Mouse (Mus musculus) cerebral cortex, adult 2 months (tissue): ENCODE measurements around the gene Ucp1.

Experiments
- WGBS: fragments of 180-500 bp; shearing (Covaris S2); methylation state at CpG from one replicate; pipeline ENCODE4 v1.1.7; 2018; 5-methylcytosine and 5-hydroxymethylcytosine counted together

The Ucp1 gene

GRCm38 (mm10) chr8:83290176-83290575, at the start of gene Ucp1:
Gene Ucp1 (plus strand): TSS chr8:83290352.
- WGBS = 10% methylated on average over 20 of the region's 20 CpGs

GRCm38 (mm10) chr8:83244151-83244550, 46.0 kb upstream of the Ucp1 start:
- WGBS = 55% methylated on average over 7 of the region's 7 CpGs

- WGBS = 95% methylated on average over 6 of the region's 6 CpGs
Observed at GRCm38 (mm10) chr8:83250858-83251257, 39.3 kb upstream of the Ucp1 start.

GRCm38 (mm10) chr8:83251362-83252246, 38.5 kb upstream of the Ucp1 start:
- WGBS = 66% methylated on average over 14 of the region's 14 CpGs

GRCm38 (mm10) chr8:83252791-83253190, 37.4 kb upstream of the Ucp1 start:
- 95% methylated on average over 5 of the region's 5 CpGs for WGBS

- WGBS = 96% methylated on average over 5 of the region's 5 CpGs
Observed at GRCm38 (mm10) chr8:83257631-83258030, 32.5 kb upstream of the Ucp1 start.

- WGBS = 74% methylated on average over 16 of the region's 16 CpGs
Observed at GRCm38 (mm10) chr8:83260418-83261215, 29.5 kb upstream of the Ucp1 start.

- WGBS = 96% methylated on average over 14 of the region's 14 CpGs
Observed at GRCm38 (mm10) chr8:83271172-83271571, 19.0 kb upstream of the Ucp1 start.

GRCm38 (mm10) chr8:83272464-83272863, 17.7 kb upstream of the Ucp1 start:
- 79% methylated on average over 10 of the region's 10 CpGs for WGBS

GRCm38 (mm10) chr8:83274470-83274869, 15.7 kb upstream of the Ucp1 start:
- 68% methylated on average over 11 of the region's 11 CpGs for WGBS

GRCm38 (mm10) chr8:83278431-83278830, 11.7 kb upstream of the Ucp1 start:
- WGBS = 75% methylated on average over 6 of the region's 6 CpGs

- 72% methylated on average over 8 of the region's 8 CpGs for WGBS
Observed at GRCm38 (mm10) chr8:83285391-83285790, 4.8 kb upstream of the Ucp1 start.

GRCm38 (mm10) chr8:83297375-83297774, 7.2 kb downstream of the Ucp1 start:
- 77% methylated on average over 4 of the region's 4 CpGs for WGBS

GRCm38 (mm10) chr8:83300135-83300534, 10.0 kb downstream of the Ucp1 start:
- WGBS = 41% methylated on average over 1 of the region's 1 CpGs

- 93% methylated on average over 1 of the region's 1 CpGs for WGBS
Observed at GRCm38 (mm10) chr8:83304946-83305345, 14.8 kb downstream of the Ucp1 start.

GRCm38 (mm10) chr8:83309836-83310235, 19.7 kb downstream of the Ucp1 start:
- WGBS = 78% methylated on average over 6 of the region's 6 CpGs

GRCm38 (mm10) chr8:83315084-83315483, 24.9 kb downstream of the Ucp1 start:
- 82% methylated on average over 4 of the region's 4 CpGs for WGBS

GRCm38 (mm10) chr8:83315691-83316090, 25.5 kb downstream of the Ucp1 start:
- 84% methylated on average over 2 of the region's 2 CpGs for WGBS

GRCm38 (mm10) chr8:83320543-83320942, 30.4 kb downstream of the Ucp1 start:
- 90% methylated on average over 3 of the region's 3 CpGs for WGBS

- WGBS = 94% methylated on average over 6 of the region's 6 CpGs
Observed at GRCm38 (mm10) chr8:83322374-83322773, 32.2 kb downstream of the Ucp1 start.

- 94% methylated on average over 2 of the region's 2 CpGs for WGBS
Observed at GRCm38 (mm10) chr8:83323056-83323455, 32.9 kb downstream of the Ucp1 start.

GRCm38 (mm10) chr8:83327889-83328288, 37.7 kb downstream of the Ucp1 start:
- WGBS = 66% methylated on average over 5 of the region's 5 CpGs

- whole genome bisulfite sequencing = 5% methylated on average over 7 of the region's 7 CpGs
Observed at GRCm38 (mm10) chr8:83331567-83331898, 41.4 kb downstream of the Ucp1 start.
